Mouse (Mus musculus) kidney, adult 2 months (tissue): Measurements from ENCODE around the gene Selenos. TPM values are rescaled to one million over a fixed set of nuclear protein-coding genes. Genes with fewer than 3 reads are reported as not detected.
A peak's percentile ranks its signal among the peaks of the same experiment; 100 is the strongest.

Experiments used
- DNase-seq: peaks from one replicate; pipeline ENCODE4 v3.0.0; 2021
- H3K27ac ChIP-seq: fragments of 200-500 bp; 2 replicates; pipeline ENCODE4 v1.5.1; 2012; ENCODE audit warnings: low read depth, low read length, control low read depth, inconsistent platforms; ENCODE audit not compliant: insufficient read depth
- H3K27me3 ChIP-seq: fragments of 200-500 bp; replicated peaks from 2 replicates; pipeline ENCODE4 v1.6.1; 2012; ENCODE audit warnings: mild to moderate bottlenecking, moderate library complexity, low read length, inconsistent platforms; ENCODE audit not compliant: control insufficient read depth, insufficient read depth
- H3K36me3 ChIP-seq: fragments of 200-500 bp; 2 replicates; pipeline ENCODE4 v1.6.1; 2012; ENCODE audit warnings: mild to moderate bottlenecking, moderate library complexity, low read length, inconsistent platforms; ENCODE audit not compliant: control insufficient read depth, insufficient read depth
- H3K4me1 ChIP-seq: fragments of 200-500 bp; 2 replicates; pipeline ENCODE4 v1.6.1; 2011; ENCODE audit warnings: low read length; ENCODE audit not compliant: control insufficient read depth, insufficient read depth
- H3K4me3 ChIP-seq: fragments of 200-500 bp; 2 replicates; pipeline ENCODE4 v1.5.1; 2011; ENCODE audit warnings: mild to moderate bottlenecking, low read depth, low read length, control low read depth; ENCODE audit not compliant: insufficient read depth
- CTCF ChIP-seq: fragments of 200-500 bp; conservative IDR thresholded peaks from 2 replicates; pipeline ENCODE4 v1.5.1; 2011; ENCODE audit warnings: low read depth, mild to moderate bottlenecking, control low read depth, low read length, moderate library complexity, mixed read lengths; ENCODE audit not compliant: insufficient read depth, insufficient read length
- POLR2A ChIP-seq: fragments of 200-500 bp; IDR thresholded peaks from one replicate; pipeline ENCODE4 v1.6.1; 2011; ENCODE audit warnings: low read depth, low read length, control low read depth
- WGBS: fragments of 180-500 bp; shearing (Covaris S2); methylation state at CpG from one replicate; pipeline ENCODE4 v1.1.7; 2018; 5-methylcytosine and 5-hydroxymethylcytosine counted together
- polyA plus RNA-seq: library from polyadenylated mRNA; depleted of rRNA; stranded (reverse); fragments of >200 nt; gene quantifications from 2 replicates; pipeline ENCODE4 v1.2.3, GENCODE M21; 2012

Selenos gene
- polyA plus RNA-seq, 1 experiment, result 77.2 TPM

DNA sequence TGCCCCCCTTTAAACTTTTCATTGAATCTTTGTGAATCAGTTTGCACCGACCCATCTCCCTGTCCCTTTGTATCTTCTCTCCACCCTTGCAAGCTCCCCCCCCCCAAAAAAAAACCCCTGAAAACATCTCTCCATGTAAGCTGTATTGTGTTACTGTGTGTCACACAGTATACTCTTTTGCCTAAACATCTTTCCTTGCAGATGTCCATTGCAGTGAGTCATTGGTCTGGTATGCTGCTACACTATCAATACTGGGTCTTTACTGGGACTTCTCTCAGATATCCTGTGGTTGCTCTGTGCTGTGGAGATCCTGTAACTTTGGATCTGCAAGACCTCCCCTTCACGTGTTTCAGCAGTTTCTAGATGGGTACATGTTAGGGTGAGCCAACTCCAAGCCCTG lies 50.8 kb downstream of the Selenos start:
- Histone ChIP-seq H3K27me3 (no peaks in the 10 kb centered on the region), H3K27ac (no peak overlapping the region), H3K4me1 (0 out of 2 replicates have a peak, but pooled peaks cover 2% of the 10 kb centered on the region), H3K4me3 (no peak overlapping the region), H3K36me3 (no peaks in the 10 kb centered on the region)
- WGBS, result 96% methylated on average over 2 of the region's 2 CpGs
- no peak for DNase-seq
- TF ChIP-seq POLR2A (no peak), CTCF (no peak)

DNA sequence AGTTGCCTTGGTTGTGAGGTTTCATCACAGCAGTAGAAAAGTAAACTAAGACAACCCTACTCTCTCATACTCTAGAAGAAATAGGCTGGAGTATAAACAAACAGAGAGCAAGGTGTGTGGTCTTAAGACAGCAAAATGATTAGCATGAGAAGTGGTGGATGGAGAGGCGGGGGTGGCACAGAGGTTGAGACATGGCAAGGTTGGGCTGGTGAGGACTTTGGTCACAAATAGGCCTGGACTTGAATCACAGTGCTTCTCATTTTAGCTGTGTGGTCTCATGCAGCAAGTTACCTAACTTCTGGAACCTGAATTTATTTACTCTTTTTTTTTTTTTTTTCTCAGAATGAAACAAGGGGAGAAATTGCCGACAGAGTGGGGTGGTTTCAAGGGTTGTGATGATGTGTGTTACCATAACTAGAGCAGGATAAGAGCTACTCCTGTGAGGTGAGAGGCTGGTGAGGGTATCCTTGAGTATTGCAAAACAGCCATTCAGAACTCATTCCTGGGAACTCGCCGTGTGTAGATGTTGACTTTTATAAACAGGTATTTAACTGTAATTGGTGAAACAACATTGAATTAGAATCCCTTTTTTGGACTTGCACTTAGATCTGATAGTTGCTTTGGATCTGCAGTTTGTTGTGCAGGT lies 52.5 kb downstream of the Selenos start:
- no peak for TF ChIP-seq CTCF
- no peak for TF ChIP-seq POLR2A
- no peak for DNase-seq
- H3K4me1 ChIP-seq, result 0 out of 2 replicates have a peak, but pooled peaks cover 2% of the 10 kb centered on the region
- no peak overlapping the region for H3K4me3 ChIP-seq
- H3K36me3 ChIP-seq, result no peaks in the 10 kb centered on the region
- H3K27me3 ChIP-seq, result no peaks in the 10 kb centered on the region
- 88% methylated on average over 4 of the region's 4 CpGs for WGBS
- no peak overlapping the region for H3K27ac ChIP-seq

DNA sequence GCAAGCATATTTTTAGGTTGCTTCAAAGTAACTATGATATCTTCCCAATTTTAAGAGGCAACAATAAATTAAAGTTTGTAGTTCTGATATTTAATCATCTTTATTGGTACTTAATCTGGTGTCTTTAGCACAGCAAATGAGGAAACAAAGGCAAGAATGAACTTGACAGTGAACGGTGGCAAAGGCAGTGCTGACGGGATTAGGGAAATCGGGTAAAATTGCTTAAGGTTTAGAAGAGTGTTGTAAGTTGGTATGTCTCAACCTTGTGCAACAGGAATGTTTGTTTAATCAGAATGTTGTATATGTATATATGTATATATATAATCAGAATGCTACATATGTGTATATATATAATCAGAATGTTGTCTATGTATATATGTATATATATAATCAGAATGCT lies 54.7 kb downstream of the Selenos start:
- H3K27ac ChIP-seq, result no peak overlapping the region
- H3K4me1 ChIP-seq, result 0 out of 2 replicates have a peak, but pooled peaks cover 2% of the 10 kb centered on the region
- WGBS, result 99% methylated on average over 3 of the region's 3 CpGs
- DNase-seq, result no peak
- H3K36me3 ChIP-seq, result no peaks in the 10 kb centered on the region
- no peak for TF ChIP-seq POLR2A
- TF ChIP-seq CTCF, result no peak
- H3K27me3 ChIP-seq, result no peaks in the 10 kb centered on the region
- no peak overlapping the region for H3K4me3 ChIP-seq

DNA sequence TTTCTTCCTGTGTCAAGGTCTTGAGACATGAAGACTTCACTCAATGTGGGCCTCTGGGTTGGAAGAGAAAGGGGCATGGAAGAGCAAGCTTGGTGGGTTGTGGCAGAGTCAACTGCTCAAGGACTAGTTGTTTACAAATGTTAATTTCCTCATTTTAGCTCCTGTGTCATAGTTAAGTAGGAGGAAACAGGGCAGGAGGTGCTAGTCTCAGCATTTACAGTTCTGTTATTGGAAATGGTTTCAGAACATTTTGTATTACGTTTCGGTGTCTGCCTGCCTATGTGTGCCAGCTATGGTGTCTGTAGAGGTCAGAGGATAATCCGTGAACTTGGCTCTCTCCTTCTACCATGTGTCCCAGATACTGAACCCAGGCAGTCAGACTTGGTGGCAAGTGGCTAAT lies 56.2 kb downstream of the Selenos start:
- H3K36me3 ChIP-seq, result no peaks in the 10 kb centered on the region
- DNase-seq, result peak; percentile 37
- 0 out of 2 replicates have a peak, but pooled peaks cover under 1% of the 10 kb centered on the region for H3K4me1 ChIP-seq
- peak overlapping the region; percentile 22; the same call in 1 of the 2 replicates for H3K27ac ChIP-seq
- TF ChIP-seq POLR2A (no peak), CTCF (no peak)
- WGBS, result 55% methylated on average over 3 of the region's 3 CpGs
- no peak overlapping the region for H3K4me3 ChIP-seq
- H3K27me3 ChIP-seq, result no peaks in the 10 kb centered on the region

DNA sequence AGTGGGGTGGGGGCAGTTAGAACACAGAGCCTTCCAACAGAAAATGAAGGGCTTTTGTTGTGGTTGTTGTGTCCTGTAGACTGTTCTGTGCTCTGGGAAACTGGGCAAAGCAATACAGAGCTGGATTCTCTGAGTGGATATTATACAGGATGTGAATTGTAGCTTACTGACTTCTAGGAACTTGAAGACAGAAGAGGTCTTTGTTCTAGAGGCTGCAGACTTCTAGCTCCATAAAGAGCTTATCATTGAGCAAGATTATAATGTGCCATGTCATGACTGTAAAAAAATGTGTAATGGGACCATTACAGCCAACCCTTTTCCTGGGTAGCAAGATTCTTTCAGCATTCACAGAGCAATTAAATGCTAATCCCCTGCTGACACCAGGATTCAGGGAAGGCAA lies 56.7 kb downstream of the Selenos start:
- Histone ChIP-seq H3K27me3 (no peaks in the 10 kb centered on the region), H3K4me1 (no peaks in the 10 kb centered on the region), H3K36me3 (no peaks in the 10 kb centered on the region), H3K27ac (no peak overlapping the region), H3K4me3 (no peak overlapping the region)
- DNase-seq, result no peak
- TF ChIP-seq CTCF, result no peak
- TF ChIP-seq POLR2A, result no peak

DNA sequence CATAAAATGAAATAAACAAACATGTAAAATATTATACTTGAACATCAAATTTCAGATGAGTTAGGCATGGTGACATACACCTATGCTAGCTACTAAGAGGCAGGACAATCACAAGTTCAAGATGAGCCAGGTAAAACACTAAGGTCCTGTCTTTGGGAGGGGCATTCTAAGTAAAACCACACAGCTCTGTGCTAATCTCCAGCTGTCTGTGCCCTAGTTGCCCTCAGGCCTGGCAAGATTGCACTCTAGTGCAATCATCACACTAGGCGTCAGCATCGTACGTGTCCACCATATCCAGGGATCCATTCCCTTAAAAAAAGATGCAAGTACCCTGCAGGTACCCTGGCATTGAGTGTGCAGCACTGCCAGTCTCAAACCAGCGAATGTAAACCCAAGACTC lies 57.9 kb downstream of the Selenos start:
- H3K4me3 ChIP-seq, result no peak overlapping the region
- H3K27ac ChIP-seq, result no peak overlapping the region
- no peaks in the 10 kb centered on the region for H3K36me3 ChIP-seq
- H3K27me3 ChIP-seq, result no peaks in the 10 kb centered on the region
- WGBS, result 97% methylated on average over 4 of the region's 4 CpGs
- TF ChIP-seq CTCF (no peak), POLR2A (no peak)
- H3K4me1 ChIP-seq, result no peaks in the 10 kb centered on the region
- no peak for DNase-seq

DNA sequence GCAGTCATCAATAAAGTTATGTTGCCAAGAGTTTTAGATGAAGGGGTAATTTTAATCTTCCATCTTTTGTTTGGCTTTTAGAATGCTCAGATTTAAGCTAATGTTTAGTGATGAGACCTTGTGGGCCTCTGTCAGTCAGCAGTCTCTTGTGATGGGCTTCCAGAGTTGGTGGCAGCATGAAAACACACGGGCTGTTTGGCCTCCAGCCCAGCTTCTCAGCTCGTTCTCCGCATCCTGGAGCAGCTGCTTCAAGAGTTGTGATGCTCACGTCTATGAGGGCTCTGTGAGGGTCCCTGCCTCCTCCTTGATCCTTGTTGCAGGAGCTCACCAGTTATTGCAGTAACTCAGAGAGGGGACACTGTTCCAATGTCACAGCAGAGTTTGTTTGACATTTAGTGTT lies 58.9 kb downstream of the Selenos start:
- H3K27ac ChIP-seq, result no peak overlapping the region
- 35% methylated on average over 4 of the region's 4 CpGs for WGBS
- no peak for TF ChIP-seq CTCF
- TF ChIP-seq POLR2A, result no peak
- no peak for DNase-seq
- H3K4me1 ChIP-seq, result no peaks in the 10 kb centered on the region
- H3K4me3 ChIP-seq, result no peak overlapping the region
- no peaks in the 10 kb centered on the region for H3K36me3 ChIP-seq
- H3K27me3 ChIP-seq, result no peaks in the 10 kb centered on the region
